In genomic region chr3:89863716-89864509, GRCm38 (mm10) we compare ENCODE assay signal across 9 mouse cellular contexts. TPM values are rescaled to one million over a fixed set of nuclear protein-coding genes. Genes with fewer than 3 reads are reported as not detected.
DNase-seq lines count a peak whose midpoint lies in the region; ATAC-seq and TF ChIP-seq lines count a peak whose summit lies in the region.
"Had no signal": no experiment of that assay in that cellular context is flagged by ENCODE, and none has a peak within 500 bp of the region (broad histone marks: within the 10 kb centered on the region; RNA-seq: fewer than 3 reads in every experiment).

No protein-coding gene starts in this region.

- peak overlapping the region; percentile 30; the same call in 1 of the 2 replicates for H3K27ac ChIP-seq in liver, embryonic 11.5 days (ENCODE audit: low read depth, low read length)
- H3K27ac ChIP-seq in liver, embryonic 12.5 days: no peak overlapping the region
- H3K27ac ChIP-seq in bone marrow macrophage, adult 2 months (ENCODE audit: insufficient read depth, low read depth, low read length): peak overlapping the region; percentile 86
- H3K27ac ChIP-seq in liver, embryonic 14.5 days: no peak overlapping the region
- H3K27ac ChIP-seq: heart, embryonic 15.5 days had no signal

- H3K9ac ChIP-seq in liver, embryonic 11.5 days (ENCODE audit: low read depth, low read length): no peak overlapping the region
- no peak overlapping the region for H3K9ac ChIP-seq in liver, embryonic 12.5 days
- H3K9ac ChIP-seq in liver, embryonic 14.5 days (replicated peaks): no peak overlapping the region
- H3K9ac ChIP-seq: heart, embryonic 15.5 days had no signal

- no peak for DNase-seq in liver, embryonic 11.5 days (ENCODE audit: low spot score)
- DNase-seq in liver, embryonic 14.5 days (ENCODE audit: low read depth in 3 of 3, low spot score in 3 of 3): no peak
- DNase-seq in thymus, postnatal 14 days: peak; percentile 73
- DNase-seq in right cerebral cortex, postnatal 14 days: no peak
- no peak for DNase-seq in cerebellum, adult 11-12 months
- DNase-seq in urinary bladder, postnatal 10 days (ENCODE audit: low spot score): no peak

- 57% methylated on average over 9 of the region's 9 CpGs for WGBS in liver, embryonic 11.5 days
- WGBS in liver, embryonic 12.5 days (ENCODE audit: insufficient replicate concordance): 48% methylated on average over 9 of the region's 9 CpGs
- 42% methylated on average over 9 of the region's 9 CpGs for WGBS in liver, embryonic 14.5 days (ENCODE audit: insufficient replicate concordance)

- 0 out of 2 replicates have a peak, but pooled peaks have one; percentile 57 for TF ChIP-seq POLR2A in bone marrow macrophage, adult 2 months (IDR thresholded peaks at IDR 0.05; ENCODE audit: borderline replicate concordance, low read depth, low read length)

- H3K9me3 ChIP-seq in liver, embryonic 11.5 days (ENCODE audit: control insufficient read depth, low read length): no peaks in the 10 kb centered on the region
- no peaks in the 10 kb centered on the region for H3K9me3 ChIP-seq in liver, embryonic 12.5 days (replicated peaks)
- no peaks in the 10 kb centered on the region for H3K9me3 ChIP-seq in liver, embryonic 14.5 days (ENCODE audit: control insufficient read depth, low read length)
- H3K9me3 ChIP-seq: heart, embryonic 15.5 days had no signal

- no peak overlapping the region for H3K4me3 ChIP-seq in liver, embryonic 11.5 days (ENCODE audit: low read depth, low read length)
- no peak overlapping the region for H3K4me3 ChIP-seq in liver, embryonic 12.5 days
- H3K4me3 ChIP-seq in bone marrow macrophage, adult 2 months (ENCODE audit: insufficient read depth, low read length): no peak overlapping the region
- H3K4me3 ChIP-seq in liver, embryonic 14.5 days (ENCODE audit: insufficient read depth in 1 of 2, low read depth in 2 of 2, low read length in 2 of 2): no peak overlapping the region
- H3K4me3 ChIP-seq: heart, embryonic 15.5 days had no signal

- H3K36me3 ChIP-seq in liver, embryonic 11.5 days (ENCODE audit: control insufficient read depth, insufficient read depth, low read length): no peaks in the 10 kb centered on the region
- no peaks in the 10 kb centered on the region for H3K36me3 ChIP-seq in liver, embryonic 12.5 days
- H3K36me3 ChIP-seq in liver, embryonic 14.5 days (replicated peaks; ENCODE audit: control insufficient read depth, insufficient read depth, low read depth): no peaks in the 10 kb centered on the region
- H3K36me3 ChIP-seq: heart, embryonic 15.5 days had no signal

- H3K4me2 ChIP-seq in liver, embryonic 11.5 days: no peak overlapping the region
- H3K4me2 ChIP-seq in liver, embryonic 12.5 days: no peak overlapping the region
- H3K4me2 ChIP-seq in liver, embryonic 14.5 days (ENCODE audit: low read depth): no peak overlapping the region
- H3K4me2 ChIP-seq: heart, embryonic 15.5 days had no signal

- no peaks in the 10 kb centered on the region for H3K27me3 ChIP-seq in liver, embryonic 11.5 days (replicated peaks; ENCODE audit: control insufficient read depth, insufficient read depth, low read length)
- H3K27me3 ChIP-seq in liver, embryonic 12.5 days (replicated peaks): peaks cover 13% of the 10 kb centered on the region; the same call in 1 of the 2 replicates
- H3K27me3 ChIP-seq in liver, embryonic 14.5 days (ENCODE audit: control insufficient read depth, insufficient read depth, low read length): no peaks in the 10 kb centered on the region
- H3K27me3 ChIP-seq: heart, embryonic 15.5 days had no signal

- TF ChIP-seq EP300 in liver, embryonic 14.5 days (IDR thresholded peaks at IDR 0.05; ENCODE audit: low read depth): no peak

- 0 out of 2 replicates have a peak, but pooled peaks cover 3% of the 10 kb centered on the region for H3K4me1 ChIP-seq in liver, embryonic 11.5 days (replicated peaks; ENCODE audit: control insufficient read depth, insufficient read depth, low read length)
- peaks cover 29% of the 10 kb centered on the region for H3K4me1 ChIP-seq in liver, embryonic 12.5 days
- H3K4me1 ChIP-seq in bone marrow macrophage, adult 2 months (ENCODE audit: control insufficient read depth, insufficient read depth, low read length): peaks cover 42% of the 10 kb centered on the region
- H3K4me1 ChIP-seq in liver, embryonic 14.5 days (replicated peaks; ENCODE audit: control insufficient read depth in 2 of 2, insufficient read depth in 2 of 2, low read length in 1 of 2): peaks cover 0 to 3% of the 10 kb centered on the region in 2 experiments; a peak in 3 of 4 replicates

- no peak for ATAC-seq in liver, embryonic 11.5 days (replicated peaks; ENCODE audit: low FRiP score)
- ATAC-seq in liver, embryonic 12.5 days: no peak
- no peak for ATAC-seq in liver, embryonic 14.5 days (ENCODE audit: insufficient read depth)

- TF ChIP-seq CTCF in bone marrow macrophage, adult 2 months (IDR thresholded peaks at IDR 0.05; ENCODE audit: low read depth, low read length): no peak
- TF ChIP-seq CTCF in liver, embryonic 14.5 days (IDR thresholded peaks at IDR 0.05; ENCODE audit: low read depth): 0 out of 2 replicates have a peak, but pooled peaks have one; percentile 17

RNA-seq across cellular contexts. Expression of gene She, which starts 32.7 kb away (rescaled TPM):
- 3.2 and 3.9 TPM in 2 replicates for polyA plus RNA-seq in liver, embryonic 11.5 days (2014; fragmentation: Nextera tagmentation; extraction: Ambion mirVana)
- polyA plus RNA-seq in liver, embryonic 12.5 days (2016; fragmentation: Nextera tagmentation; extraction: Ambion mirVana): 2.9 and 3.1 TPM in 2 replicates
- polyA plus RNA-seq in bone marrow macrophage, adult 2 months (2012; ENCODE audit: insufficient read depth, insufficient read length, missing spikeins): not detected in 2 replicates
- 0.50 and 0.55 TPM in 2 replicates for polyA plus RNA-seq in liver, embryonic 14.5 days (2012; rRNA removed)
- polyA plus RNA-seq in liver, embryonic 14.5 days (2014; fragmentation: Nextera tagmentation; extraction: Ambion mirVana): 0.81 and 0.86 TPM in 2 replicates

RNA-seq across cellular contexts. Expression of gene Il6ra, which starts 49.1 kb away (rescaled TPM):
- 0.71 and 1.0 TPM in 2 replicates for polyA plus RNA-seq in liver, embryonic 11.5 days (2014; fragmentation: Nextera tagmentation; extraction: Ambion mirVana)
- polyA plus RNA-seq in liver, embryonic 12.5 days (2016; fragmentation: Nextera tagmentation; extraction: Ambion mirVana): 1.9 and 2.1 TPM in 2 replicates
- polyA plus RNA-seq in bone marrow macrophage, adult 2 months (2012; ENCODE audit: insufficient read depth, insufficient read length, missing spikeins): 75.7 and 82.0 TPM in 2 replicates
- 0.92 and 1.2 TPM in 2 replicates for polyA plus RNA-seq in liver, embryonic 14.5 days (2012; rRNA removed)
- 1.3 and 1.9 TPM in 2 replicates for polyA plus RNA-seq in liver, embryonic 14.5 days (2014; fragmentation: Nextera tagmentation; extraction: Ambion mirVana)

Comparison
In these comparisons a context has a peak if more than half of its experiments do, and no peak if none do; other contexts are left out.
1. H3K27ac ChIP-seq: peak in liver, embryonic 11.5 days (single experiment) and bone marrow macrophage, adult 2 months (single experiment); none in liver, embryonic 12.5 days (single experiment) and liver, embryonic 14.5 days (single experiment).
2. RNA of gene Il6ra, which starts 49.1 kb away (polyA plus RNA-seq): 75.7 to 82.0 TPM in bone marrow macrophage, adult 2 months; 1.9 to 2.1 TPM in liver, embryonic 12.5 days, 0.92 to 1.9 TPM in liver, embryonic 14.5 days and 0.71 to 1.0 TPM in liver, embryonic 11.5 days; every median in the first group is over 10 times any median in the second.